Mouse (Mus musculus) liver, embryonic 14.5 days (tissue): ENCODE measurements around the gene Dnal1. TPM values are rescaled to one million over a fixed set of nuclear protein-coding genes. Genes with fewer than 3 reads are reported as not detected.

Experiments used
- ATAC-seq: fragments of 200-750 bp; cut with Nextera tagmentation; 2 replicates; pipeline ENCODE4 v1.8.0; 2017; ENCODE audit warnings: moderate number of reproducible peaks, mild to moderate bottlenecking, moderate library complexity; ENCODE audit not compliant: insufficient read depth
- DNase-seq, 3 experiments: peaks; one replicate each; pipeline ENCODE4 v3.0.0-alpha.2; 2012 to 2013; ENCODE audit warnings: low read depth in 3 of 3, low spot score in 3 of 3
- H3K27ac ChIP-seq: fragments of 300-500 bp; sonication (generic); 2 replicates; pipeline ENCODE4 v1.5.1; 2014; ENCODE audit warnings: moderate library complexity, mild to moderate bottlenecking, control low read depth, inconsistent platforms
- H3K27me3 ChIP-seq: fragments of 300-500 bp; sonication (generic); 2 replicates; pipeline ENCODE4 v1.6.1; 2014; ENCODE audit warnings: mild to moderate bottlenecking, low read length, moderate library complexity; ENCODE audit not compliant: control insufficient read depth, insufficient read depth
- H3K36me3 ChIP-seq: fragments of 300-500 bp; sonication (generic); replicated peaks from 2 replicates; pipeline ENCODE4 v1.6.1; 2014; ENCODE audit warnings: low read depth; ENCODE audit not compliant: control insufficient read depth, insufficient read depth
- H3K4me1 ChIP-seq, 2 experiments: fragments of 200-500 bp in 1 of 2; fragments of 300-500 bp in 1 of 2; sonication (generic) in 1 of 2; replicated peaks; 2 replicates each; pipeline ENCODE4 v1.6.1; 2012 to 2014; ENCODE audit warnings: antibody characterized with exemption in 1 of 2, inconsistent platforms in 1 of 2, low read length in 1 of 2; ENCODE audit not compliant: control insufficient read depth in 2 of 2, insufficient read depth in 2 of 2
- H3K4me2 ChIP-seq: fragments of 300-500 bp; sonication (generic); 2 replicates; pipeline ENCODE4 v1.6.1; 2014; ENCODE audit warnings: low read depth, mild to moderate bottlenecking, control low read depth, moderate library complexity
- H3K4me3 ChIP-seq, 2 experiments: fragments of 200-500 bp in 1 of 2; fragments of 300-500 bp in 1 of 2; sonication (generic) in 1 of 2; 2 replicates each; pipeline ENCODE4 v1.5.1; 2012 to 2014; ENCODE audit warnings: low read depth in 2 of 2, low read length in 2 of 2, mild to moderate bottlenecking in 2 of 2, control low read depth in 1 of 2, inconsistent platforms in 1 of 2, moderate library complexity in 1 of 2; ENCODE audit not compliant: insufficient read depth in 1 of 2
- H3K9ac ChIP-seq: fragments of 300-500 bp; sonication (generic); replicated peaks from 2 replicates; pipeline ENCODE4 v1.6.1; 2014; ENCODE audit warnings: mild to moderate bottlenecking, control low read depth, moderate library complexity
- H3K9me3 ChIP-seq: fragments of 300-500 bp; sonication (generic); 2 replicates; pipeline ENCODE4 v1.6.1; 2016; ENCODE audit warnings: low read length, mixed read lengths; ENCODE audit not compliant: control insufficient read depth
- CTCF ChIP-seq: IDR thresholded peaks from 2 replicates; pipeline ENCODE4 v1.5.1; 2016; ENCODE audit warnings: antibody characterized with exemption, low read depth, control low read depth
- EP300 ChIP-seq: IDR thresholded peaks from 2 replicates; pipeline ENCODE4 v1.6.1; 2016; ENCODE audit warnings: antibody characterized with exemption, low read depth
- WGBS: fragments of 180-500 bp; shearing (Covaris S2); extraction: QIAGEN DNeasy Blood & Tissue Kit; methylation state at CpG from one replicate; pipeline ENCODE4 v1.1.7; 2014; ENCODE audit not compliant: insufficient replicate concordance; 5-methylcytosine and 5-hydroxymethylcytosine counted together
- polyA plus RNA-seq, 2 experiments: library from polyadenylated mRNA; depleted of rRNA in 1 of 2; stranded (reverse) in 1 of 2; unstranded in 1 of 2; fragments of >200 nt; fragmentation: Nextera tagmentation in 1 of 2; extraction: Ambion mirVana in 1 of 2; gene quantifications; 2 replicates each; pipeline versions ENCODE4 v1.2.1 to v1.2.3; 2012 to 2014

Gene Dnal1
- polyA plus RNA-seq, 2 experiments, result 0.04 to 0.44 TPM

GRCm38 (mm10) chr12:84192741-84193641 lies 78.8 kb downstream of the Dnal1 start:
- Histone ChIP-seq H3K4me3 (peak overlapping the region; percentile 80 to 98), H3K9me3 (no peaks in the 10 kb centered on the region), H3K27me3 (no peaks in the 10 kb centered on the region), H3K4me1 (peaks cover 40 to 51% of the 10 kb centered on the region in 2 experiments), H3K36me3 (no peaks in the 10 kb centered on the region; the same call in 1 of the 2 replicates), H3K27ac (peak overlapping the region; percentile 85), H3K4me2 (peak overlapping the region; percentile 87), H3K9ac (peak overlapping the region; percentile 99)
- under 1% methylated on average over 101 of the region's 102 CpGs for WGBS
- TF ChIP-seq CTCF, result no peak
- TF ChIP-seq EP300, result no peak
- peak; percentile 38 for ATAC-seq
- DNase-seq, result no peak

GRCm38 (mm10) chr12:84193642-84194399 lies 79.7 kb downstream of the Dnal1 start:
- Histone ChIP-seq H3K4me1 (peaks cover 40 to 54% of the 10 kb centered on the region in 2 experiments), H3K27me3 (no peaks in the 10 kb centered on the region), H3K4me2 (peak overlapping the region; percentile 87), H3K27ac (peak overlapping the region; percentile 85), H3K36me3 (no peaks in the 10 kb centered on the region; the same call in 1 of the 2 replicates), H3K9ac (peak overlapping the region; percentile 99), H3K9me3 (no peaks in the 10 kb centered on the region), H3K4me3 (peak overlapping the region; percentile 80 to 98)
- peak; percentile 85 to 89 (median 88) for DNase-seq
- ATAC-seq, result peak; percentile 84
- WGBS, result under 1% methylated on average over 48 of the region's 49 CpGs
- TF ChIP-seq EP300 (peak; percentile 60), CTCF (peak; percentile 14; the same call in 1 of the 2 replicates)

GRCm38 (mm10) chr12:84194400-84195109 lies 80.4 kb downstream of the Dnal1 start:
- ATAC-seq, result no peak
- H3K27me3 ChIP-seq, result no peaks in the 10 kb centered on the region
- DNase-seq, result no peak
- 3% methylated on average over 13 of the region's 13 CpGs for WGBS
- TF ChIP-seq EP300 (no peak), CTCF (no peak)
- peak overlapping the region; percentile 99 for H3K9ac ChIP-seq
- H3K9me3 ChIP-seq, result no peaks in the 10 kb centered on the region
- no peaks in the 10 kb centered on the region; the same call in 1 of the 2 replicates for H3K36me3 ChIP-seq
- peak overlapping the region; percentile 87 for H3K4me2 ChIP-seq
- peaks cover 34 to 50% of the 10 kb centered on the region in 2 experiments for H3K4me1 ChIP-seq
- H3K4me3 ChIP-seq, result peak overlapping the region; percentile 80 to 98
- H3K27ac ChIP-seq, result peak overlapping the region; percentile 85

GRCm38 (mm10) chr12:84195195-84195594 lies 81.0 kb downstream of the Dnal1 start:
- 37% methylated on average over 6 of the region's 6 CpGs for WGBS
- Histone ChIP-seq H3K36me3 (no peaks in the 10 kb centered on the region), H3K27ac (no peak overlapping the region), H3K4me2 (peak overlapping the region; percentile 87; the same call in 1 of the 2 replicates), H3K9ac (no peak overlapping the region), H3K4me3 (no peak overlapping the region), H3K27me3 (no peaks in the 10 kb centered on the region), H3K4me1 (peaks cover 27 to 44% of the 10 kb centered on the region in 2 experiments), H3K9me3 (no peaks in the 10 kb centered on the region)
- no peak for DNase-seq
- no peak for ATAC-seq
- TF ChIP-seq EP300 (no peak), CTCF (no peak)

Other genes with a start within 250 kb of the Dnal1 start
- 13.1 and 14.0 TPM in 2 replicates for gene Numb, start 192.4 kb upstream of the Dnal1 start, polyA plus RNA-seq (2012; rRNA removed)
- 9.7 and 11.3 TPM in 2 replicates for gene Numb, start 192.4 kb upstream of the Dnal1 start, polyA plus RNA-seq (2014; fragmentation: Nextera tagmentation; extraction: Ambion mirVana)
- gene Riox1, start 163.8 kb upstream of the Dnal1 start, polyA plus RNA-seq (2012; rRNA removed), result 7.8 and 8.1 TPM in 2 replicates
- gene Riox1, start 163.8 kb upstream of the Dnal1 start, polyA plus RNA-seq (2014; fragmentation: Nextera tagmentation; extraction: Ambion mirVana), result 6.8 and 7.3 TPM in 2 replicates
- gene Heatr4, start 129.5 kb upstream of the Dnal1 start, polyA plus RNA-seq (2012; rRNA removed), result not detected in 2 replicates
- not detected in 2 replicates for gene Heatr4, start 129.5 kb upstream of the Dnal1 start, polyA plus RNA-seq (2014; fragmentation: Nextera tagmentation; extraction: Ambion mirVana)
- 2.7 and 2.9 TPM in 2 replicates for gene Acot2, start 126.5 kb upstream of the Dnal1 start, polyA plus RNA-seq (2012; rRNA removed)
- gene Acot2, start 126.5 kb upstream of the Dnal1 start, polyA plus RNA-seq (2014; fragmentation: Nextera tagmentation; extraction: Ambion mirVana), result 5.5 and 6.0 TPM in 2 replicates
- gene Acot1, start 104.9 kb upstream of the Dnal1 start, polyA plus RNA-seq (2012; rRNA removed), result 12.8 and 14.7 TPM in 2 replicates
- gene Acot1, start 104.9 kb upstream of the Dnal1 start, polyA plus RNA-seq (2014; fragmentation: Nextera tagmentation; extraction: Ambion mirVana), result 28.3 and 35.7 TPM in 2 replicates
- gene Acot4, start 76.0 kb upstream of the Dnal1 start, polyA plus RNA-seq (2012; rRNA removed), result 4.8 and 5.0 TPM in 2 replicates
- gene Acot4, start 76.0 kb upstream of the Dnal1 start, polyA plus RNA-seq (2014; fragmentation: Nextera tagmentation; extraction: Ambion mirVana), result 7.9 and 8.4 TPM in 2 replicates
- gene Gm49366, start 75.4 kb upstream of the Dnal1 start, polyA plus RNA-seq (2012; rRNA removed), result not detected in 2 replicates
- gene Gm49366, start 75.4 kb upstream of the Dnal1 start, polyA plus RNA-seq (2014; fragmentation: Nextera tagmentation; extraction: Ambion mirVana), result not detected in 2 replicates
- 2.0 and 2.6 TPM in 2 replicates for gene Acot3, start 62.2 kb upstream of the Dnal1 start, polyA plus RNA-seq (2012; rRNA removed)
- 3.7 and 4.4 TPM in 2 replicates for gene Acot3, start 62.2 kb upstream of the Dnal1 start, polyA plus RNA-seq (2014; fragmentation: Nextera tagmentation; extraction: Ambion mirVana)
- gene Acot5, start 45.0 kb upstream of the Dnal1 start, polyA plus RNA-seq (2012; rRNA removed), result not detected in 2 replicates
- gene Acot5, start 45.0 kb upstream of the Dnal1 start, polyA plus RNA-seq (2014; fragmentation: Nextera tagmentation; extraction: Ambion mirVana), result not detected in 2 replicates
- 0.87 and 1.0 TPM in 2 replicates for gene Acot6, start 13.7 kb upstream of the Dnal1 start, polyA plus RNA-seq (2012; rRNA removed)
- gene Acot6, start 13.7 kb upstream of the Dnal1 start, polyA plus RNA-seq (2014; fragmentation: Nextera tagmentation; extraction: Ambion mirVana), result 0.48 and 0.77 TPM in 2 replicates
- 0.09 and 0.10 TPM in 2 replicates for gene Pnma1, start 34.1 kb downstream of the Dnal1 start, polyA plus RNA-seq (2012; rRNA removed)
- gene Pnma1, start 34.1 kb downstream of the Dnal1 start, polyA plus RNA-seq (2014; fragmentation: Nextera tagmentation; extraction: Ambion mirVana), result 0.05 and 0.11 TPM in 2 replicates
- gene Elmsan1, start 104.5 kb downstream of the Dnal1 start, polyA plus RNA-seq (2012; rRNA removed), result 3.9 and 4.3 TPM in 2 replicates
- gene Elmsan1, start 104.5 kb downstream of the Dnal1 start, polyA plus RNA-seq (2014; fragmentation: Nextera tagmentation; extraction: Ambion mirVana), result 4.5 and 5.1 TPM in 2 replicates
- gene Ptgr2, start 170.9 kb downstream of the Dnal1 start, polyA plus RNA-seq (2012; rRNA removed), result 7.4 and 13.3 TPM in 2 replicates
- gene Ptgr2, start 170.9 kb downstream of the Dnal1 start, polyA plus RNA-seq (2014; fragmentation: Nextera tagmentation; extraction: Ambion mirVana), result 22.9 and 24.1 TPM in 2 replicates
- gene Zfp410, start 202.5 kb downstream of the Dnal1 start, polyA plus RNA-seq (2012; rRNA removed), result 19.1 and 23.6 TPM in 2 replicates
- gene Zfp410, start 202.5 kb downstream of the Dnal1 start, polyA plus RNA-seq (2014; fragmentation: Nextera tagmentation; extraction: Ambion mirVana), result 35.1 and 37.3 TPM in 2 replicates
- gene Coq6, start 247.3 kb downstream of the Dnal1 start, polyA plus RNA-seq (2012; rRNA removed), result 22.0 and 27.2 TPM in 2 replicates
- gene Coq6, start 247.3 kb downstream of the Dnal1 start, polyA plus RNA-seq (2014; fragmentation: Nextera tagmentation; extraction: Ambion mirVana), result 22.5 and 27.6 TPM in 2 replicates
- gene Fam161b, start 247.5 kb downstream of the Dnal1 start, polyA plus RNA-seq (2012; rRNA removed), result 1.3 and 1.5 TPM in 2 replicates
- 0.68 and 0.81 TPM in 2 replicates for gene Fam161b, start 247.5 kb downstream of the Dnal1 start, polyA plus RNA-seq (2014; fragmentation: Nextera tagmentation; extraction: Ambion mirVana)